Mouse (Mus musculus) stomach, postnatal 0 days (tissue): Measurements from ENCODE around the gene B3galt1.

Experiments used
- CTCF ChIP-seq: IDR thresholded peaks from 2 replicates; pipeline ENCODE4 v1.5.1; 2016; ENCODE audit warnings: antibody characterized with exemption, low read depth, mild to moderate bottlenecking, moderate library complexity
- EP300 ChIP-seq: optimal IDR thresholded peaks from 2 replicates; pipeline ENCODE3; 2016; ENCODE audit warnings: antibody characterized with exemption

DNA sequence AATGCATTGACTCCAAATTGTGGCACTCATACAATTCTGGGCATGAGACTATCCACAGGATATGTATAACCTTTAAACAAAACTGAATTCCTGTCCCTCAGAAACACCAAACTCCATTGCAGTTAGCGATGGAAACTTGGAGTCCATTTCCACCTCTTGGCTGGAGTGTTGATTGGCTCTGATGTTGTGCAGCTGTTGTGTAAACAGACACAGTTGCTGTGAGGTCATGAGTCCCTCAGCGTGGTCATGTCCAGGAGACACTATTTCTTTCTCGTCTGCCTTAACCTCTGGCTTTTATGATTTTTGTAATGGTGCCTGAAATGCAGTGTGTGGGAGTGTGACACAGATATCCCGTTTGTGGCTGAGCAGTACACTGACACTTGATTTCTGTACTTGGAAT is 262.0 kb downstream of the B3galt1 start:
- TF ChIP-seq EP300, result no peak
- no peak for TF ChIP-seq CTCF
